Mouse (Mus musculus): ENCODE data around the gene Fcgr2b. TPM values are rescaled to one million over a fixed set of nuclear protein-coding genes. Genes with fewer than 3 reads are reported as not detected.
A peak's percentile ranks its signal among the peaks of the same experiment; 100 is the strongest.

Fcgr2b gene
- polyA plus RNA-seq, 1 experiment from 2014 or later: 0.59 TPM

GRCm38 (mm10) chr1:171005586-171005985 is 29.2 kb upstream of the Fcgr2b start:
- no peak overlapping the region for H3K4me3 ChIP-seq (ENCODE audit: low read depth, low read length)
- H3K36me3 ChIP-seq (ENCODE audit: control insufficient read depth, insufficient read depth, low read length): no peaks in the 10 kb centered on the region
- no peaks in the 10 kb centered on the region for H3K4me1 ChIP-seq (ENCODE audit: control insufficient read depth, insufficient read depth, low read length)
- no peak overlapping the region for H3K27ac ChIP-seq (ENCODE audit: low read depth, low read length)
- no peaks in the 10 kb centered on the region for H3K9me3 ChIP-seq (replicated peaks; ENCODE audit: control insufficient read depth, low read length)
- ATAC-seq (replicated peaks; ENCODE audit: insufficient number of reproducible peaks, low FRiP score, low TSS enrichment): no peak
- H3K27me3 ChIP-seq (ENCODE audit: control insufficient read depth, insufficient read depth, low read length): no peaks in the 10 kb centered on the region
- no peak overlapping the region for H3K9ac ChIP-seq (ENCODE audit: low read depth, low read length)
- H3K4me2 ChIP-seq: no peak overlapping the region

- Histone ChIP-seq H3K4me1 (ENCODE audit: control insufficient read depth, insufficient read depth, low read length) (no peaks in the 10 kb centered on the region), H3K4me3 (ENCODE audit: low read depth, low read length) (no peak overlapping the region), H3K27me3 (ENCODE audit: control insufficient read depth, insufficient read depth, low read length) (no peaks in the 10 kb centered on the region), H3K9me3 (replicated peaks; ENCODE audit: control insufficient read depth, low read length) (no peaks in the 10 kb centered on the region), H3K9ac (ENCODE audit: low read depth, low read length) (no peak overlapping the region), H3K27ac (ENCODE audit: low read depth, low read length) (no peak overlapping the region), H3K36me3 (ENCODE audit: control insufficient read depth, insufficient read depth, low read length) (no peaks in the 10 kb centered on the region), H3K4me2 (no peak overlapping the region)
- WGBS (ENCODE audit: insufficient replicate concordance): 56% methylated on average over 6 of the region's 6 CpGs
- ATAC-seq (replicated peaks; ENCODE audit: insufficient number of reproducible peaks, low FRiP score, low TSS enrichment): no peak
Measured at GRCm38 (mm10) chr1:171005081-171005480, 28.7 kb upstream of the Fcgr2b start.

- no peak overlapping the region for H3K27ac ChIP-seq (ENCODE audit: low read depth, low read length)
- no peak overlapping the region for H3K9ac ChIP-seq (ENCODE audit: low read depth, low read length)
- no peak for ATAC-seq (replicated peaks; ENCODE audit: insufficient number of reproducible peaks, low FRiP score, low TSS enrichment)
- H3K4me3 ChIP-seq (ENCODE audit: low read depth, low read length): no peak overlapping the region
- H3K4me1 ChIP-seq (ENCODE audit: control insufficient read depth, insufficient read depth, low read length): no peaks in the 10 kb centered on the region
- no peak overlapping the region for H3K4me2 ChIP-seq
- no peaks in the 10 kb centered on the region for H3K9me3 ChIP-seq (replicated peaks; ENCODE audit: control insufficient read depth, low read length)
- H3K27me3 ChIP-seq (ENCODE audit: control insufficient read depth, insufficient read depth, low read length): 0 out of 2 replicates have a peak, but pooled peaks cover 2% of the 10 kb centered on the region
- H3K36me3 ChIP-seq (ENCODE audit: control insufficient read depth, insufficient read depth, low read length): no peaks in the 10 kb centered on the region
Measured at GRCm38 (mm10) chr1:170999811-171000210, 23.5 kb upstream of the Fcgr2b start.

GRCm38 (mm10) chr1:170997756-170998655 is 21.7 kb upstream of the Fcgr2b start:
- Histone ChIP-seq H3K9ac (ENCODE audit: low read depth, low read length) (0 out of 2 replicates have a peak overlapping the region, but pooled peaks have one; percentile 34), H3K27ac (ENCODE audit: low read depth, low read length) (no peak overlapping the region), H3K36me3 (ENCODE audit: control insufficient read depth, insufficient read depth, low read length) (no peaks in the 10 kb centered on the region), H3K9me3 (replicated peaks; ENCODE audit: control insufficient read depth, low read length) (no peaks in the 10 kb centered on the region), H3K4me2 (peak overlapping the region; percentile 52), H3K4me1 (ENCODE audit: control insufficient read depth, insufficient read depth, low read length) (no peaks in the 10 kb centered on the region), H3K4me3 (ENCODE audit: low read depth, low read length) (peak overlapping the region; percentile 3; the same call in 1 of the 2 replicates), H3K27me3 (ENCODE audit: control insufficient read depth, insufficient read depth, low read length) (0 out of 2 replicates have a peak, but pooled peaks cover 2% of the 10 kb centered on the region)
- 51% methylated on average over 21 of the region's 21 CpGs for WGBS (ENCODE audit: insufficient replicate concordance)
- ATAC-seq (replicated peaks; ENCODE audit: insufficient number of reproducible peaks, low FRiP score, low TSS enrichment): no peak

- no peaks in the 10 kb centered on the region for H3K4me1 ChIP-seq (ENCODE audit: control insufficient read depth, insufficient read depth, low read length)
- H3K27ac ChIP-seq (ENCODE audit: low read depth, low read length): no peak overlapping the region
- no peak overlapping the region for H3K9ac ChIP-seq (ENCODE audit: low read depth, low read length)
- WGBS (ENCODE audit: insufficient replicate concordance): 41% methylated on average over 3 of the region's 3 CpGs
- H3K9me3 ChIP-seq (replicated peaks; ENCODE audit: control insufficient read depth, low read length): no peaks in the 10 kb centered on the region
- 0 out of 2 replicates have a peak, but pooled peaks cover 2% of the 10 kb centered on the region for H3K27me3 ChIP-seq (ENCODE audit: control insufficient read depth, insufficient read depth, low read length)
- no peak overlapping the region for H3K4me2 ChIP-seq
- no peaks in the 10 kb centered on the region for H3K36me3 ChIP-seq (ENCODE audit: control insufficient read depth, insufficient read depth, low read length)
- no peak for ATAC-seq (replicated peaks; ENCODE audit: insufficient number of reproducible peaks, low FRiP score, low TSS enrichment)
- no peak overlapping the region for H3K4me3 ChIP-seq (ENCODE audit: low read depth, low read length)
Measured at GRCm38 (mm10) chr1:170996753-170997152, 20.4 kb upstream of the Fcgr2b start.

GRCm38 (mm10) chr1:170996034-170996433 is 19.7 kb upstream of the Fcgr2b start:
- H3K27ac ChIP-seq (ENCODE audit: low read depth, low read length): no peak overlapping the region
- no peaks in the 10 kb centered on the region for H3K36me3 ChIP-seq (ENCODE audit: control insufficient read depth, insufficient read depth, low read length)
- H3K27me3 ChIP-seq (ENCODE audit: control insufficient read depth, insufficient read depth, low read length): 0 out of 2 replicates have a peak, but pooled peaks cover 2% of the 10 kb centered on the region
- ATAC-seq (replicated peaks; ENCODE audit: insufficient number of reproducible peaks, low FRiP score, low TSS enrichment): no peak
- no peak overlapping the region for H3K9ac ChIP-seq (ENCODE audit: low read depth, low read length)
- H3K4me2 ChIP-seq: no peak overlapping the region
- 69% methylated on average over 3 of the region's 3 CpGs for WGBS (ENCODE audit: insufficient replicate concordance)
- no peak overlapping the region for H3K4me3 ChIP-seq (ENCODE audit: low read depth, low read length)
- no peaks in the 10 kb centered on the region for H3K4me1 ChIP-seq (ENCODE audit: control insufficient read depth, insufficient read depth, low read length)
- no peaks in the 10 kb centered on the region for H3K9me3 ChIP-seq (replicated peaks; ENCODE audit: control insufficient read depth, low read length)

- no peak for ATAC-seq (replicated peaks; ENCODE audit: insufficient number of reproducible peaks, low FRiP score, low TSS enrichment)
- 52% methylated on average over 5 of the region's 5 CpGs for WGBS (ENCODE audit: insufficient replicate concordance)
- Histone ChIP-seq H3K9me3 (replicated peaks; ENCODE audit: control insufficient read depth, low read length) (no peaks in the 10 kb centered on the region), H3K4me1 (ENCODE audit: control insufficient read depth, insufficient read depth, low read length) (no peaks in the 10 kb centered on the region), H3K27me3 (ENCODE audit: control insufficient read depth, insufficient read depth, low read length) (0 out of 2 replicates have a peak, but pooled peaks cover 2% of the 10 kb centered on the region), H3K4me2 (no peak overlapping the region), H3K9ac (ENCODE audit: low read depth, low read length) (no peak overlapping the region), H3K36me3 (ENCODE audit: control insufficient read depth, insufficient read depth, low read length) (no peaks in the 10 kb centered on the region), H3K4me3 (ENCODE audit: low read depth, low read length) (no peak overlapping the region), H3K27ac (ENCODE audit: low read depth, low read length) (no peak overlapping the region)
Measured at GRCm38 (mm10) chr1:170992550-170992949, 16.2 kb upstream of the Fcgr2b start.

- no peak for ATAC-seq (replicated peaks; ENCODE audit: insufficient number of reproducible peaks, low FRiP score, low TSS enrichment)
- H3K4me3 ChIP-seq (ENCODE audit: low read depth, low read length): no peak overlapping the region
- H3K9me3 ChIP-seq (replicated peaks; ENCODE audit: control insufficient read depth, low read length): no peaks in the 10 kb centered on the region
- H3K9ac ChIP-seq (ENCODE audit: low read depth, low read length): no peak overlapping the region
- H3K4me1 ChIP-seq (ENCODE audit: control insufficient read depth, insufficient read depth, low read length): no peaks in the 10 kb centered on the region
- 60% methylated on average over 9 of the region's 9 CpGs for WGBS (ENCODE audit: insufficient replicate concordance)
- no peak overlapping the region for H3K27ac ChIP-seq (ENCODE audit: low read depth, low read length)
- no peak overlapping the region for H3K4me2 ChIP-seq
- H3K27me3 ChIP-seq (ENCODE audit: control insufficient read depth, insufficient read depth, low read length): no peaks in the 10 kb centered on the region
- no peaks in the 10 kb centered on the region for H3K36me3 ChIP-seq (ENCODE audit: control insufficient read depth, insufficient read depth, low read length)
Measured at GRCm38 (mm10) chr1:170989656-170990055, 13.3 kb upstream of the Fcgr2b start.

GRCm38 (mm10) chr1:170985861-170986260 is 9.5 kb upstream of the Fcgr2b start:
- no peak for ATAC-seq (replicated peaks; ENCODE audit: insufficient number of reproducible peaks, low FRiP score, low TSS enrichment)
- Histone ChIP-seq H3K9me3 (replicated peaks; ENCODE audit: control insufficient read depth, low read length) (no peaks in the 10 kb centered on the region), H3K36me3 (ENCODE audit: control insufficient read depth, insufficient read depth, low read length) (no peaks in the 10 kb centered on the region), H3K4me3 (ENCODE audit: low read depth, low read length) (no peak overlapping the region), H3K4me1 (ENCODE audit: control insufficient read depth, insufficient read depth, low read length) (no peaks in the 10 kb centered on the region), H3K27me3 (ENCODE audit: control insufficient read depth, insufficient read depth, low read length) (no peaks in the 10 kb centered on the region), H3K27ac (ENCODE audit: low read depth, low read length) (no peak overlapping the region), H3K9ac (ENCODE audit: low read depth, low read length) (no peak overlapping the region), H3K4me2 (no peak overlapping the region)
- WGBS (ENCODE audit: insufficient replicate concordance): 74% methylated on average over 5 of the region's 5 CpGs

All from heart, embryonic 11.5 days (tissue).